Mouse (Mus musculus): Measurements from ENCODE around the gene Tmf1. TPM values are rescaled to one million over a fixed set of nuclear protein-coding genes. Genes with fewer than 3 reads are reported as not detected.

The Tmf1 gene
- polyA plus RNA-seq, 1 experiment from 2014 or later: 37.8 TPM

DNA sequence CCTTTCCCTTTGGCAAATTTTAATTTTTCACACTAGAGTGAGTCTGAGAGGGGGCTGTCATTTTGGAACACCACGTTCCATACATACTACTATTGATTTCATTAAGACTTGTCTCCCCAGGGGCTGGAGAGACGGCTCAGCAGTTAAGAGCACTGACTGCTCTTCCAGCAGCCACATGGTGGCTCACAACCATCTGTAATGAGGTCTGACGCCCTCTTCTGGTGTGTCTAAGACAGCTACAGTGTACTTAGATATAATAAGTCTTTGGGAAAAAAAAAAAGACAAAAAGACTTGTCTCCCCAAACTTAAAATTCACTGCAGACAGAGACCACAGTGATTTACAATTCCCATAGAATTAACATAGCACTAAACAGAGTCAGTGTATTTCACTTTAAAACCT lies 21.5 kb upstream of the Tmf1 start:
- 34% methylated on average over 3 of the region's 3 CpGs for WGBS
- no peak for ATAC-seq (ENCODE audit: low FRiP score)
- no peaks in the 10 kb centered on the region for H3K9me3 ChIP-seq (replicated peaks)

GRCm38 (mm10) chr6:97179367-97179828 lies 476 bp upstream of the Tmf1 start:
- peaks cover 17% of the 10 kb centered on the region for H3K36me3 ChIP-seq
- peak overlapping the region; percentile 88 for H3K9ac ChIP-seq (replicated peaks)
- peak overlapping the region; percentile 93 for H3K27ac ChIP-seq (replicated peaks)
- no peaks in the 10 kb centered on the region for H3K27me3 ChIP-seq (replicated peaks)
- peak; percentile 63 for ATAC-seq (ENCODE audit: low FRiP score)
- H3K4me3 ChIP-seq (replicated peaks): peak overlapping the region; percentile 97
- peak overlapping the region; percentile 79 for H3K4me2 ChIP-seq
- H3K4me1 ChIP-seq: peaks cover 31% of the 10 kb centered on the region
- WGBS: 7% methylated on average over 11 of the region's 11 CpGs
- H3K9me3 ChIP-seq (replicated peaks): no peaks in the 10 kb centered on the region

More for the DNA sequence above, 21.5 kb upstream of the Tmf1 start:
- peaks cover 12% of the 10 kb centered on the region for H3K4me1 ChIP-seq
- no peak overlapping the region for H3K27ac ChIP-seq (replicated peaks)
- H3K27me3 ChIP-seq (replicated peaks): no peaks in the 10 kb centered on the region
- H3K4me3 ChIP-seq (replicated peaks): no peak overlapping the region
- H3K36me3 ChIP-seq: peaks cover 23% of the 10 kb centered on the region
- H3K9ac ChIP-seq (replicated peaks): no peak overlapping the region
- H3K4me2 ChIP-seq: no peak overlapping the region

DNA sequence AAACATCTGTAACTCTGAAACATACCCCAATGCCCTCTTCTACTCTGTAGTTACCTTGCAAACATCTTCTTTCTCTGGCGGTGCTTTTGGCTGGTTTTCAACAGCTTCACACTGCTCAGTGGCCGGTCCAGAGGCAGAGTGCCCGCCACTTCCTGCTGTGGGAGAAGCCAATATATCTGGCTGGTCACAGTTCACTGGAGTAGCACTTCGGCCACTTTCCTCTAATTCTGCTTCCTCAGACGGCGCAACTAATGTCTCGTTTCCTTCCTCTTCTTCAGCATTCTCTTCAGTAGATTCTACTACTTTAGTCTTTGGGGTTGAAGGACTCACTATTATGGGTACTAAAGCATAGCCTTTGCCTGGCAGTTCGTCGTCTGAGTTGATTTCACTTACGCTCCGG lies 3.2 kb downstream of the Tmf1 start:
- Histone ChIP-seq H3K36me3 (peaks cover 27% of the 10 kb centered on the region), H3K4me3 (replicated peaks) (no peak overlapping the region), H3K27me3 (replicated peaks) (no peaks in the 10 kb centered on the region), H3K9me3 (replicated peaks) (no peaks in the 10 kb centered on the region), H3K9ac (replicated peaks) (no peak overlapping the region), H3K4me2 (no peak overlapping the region), H3K27ac (replicated peaks) (no peak overlapping the region), H3K4me1 (peaks cover 31% of the 10 kb centered on the region)
- no peak for ATAC-seq (ENCODE audit: low FRiP score)
- WGBS: 80% methylated on average over 11 of the region's 11 CpGs

GRCm38 (mm10) chr6:97150156-97150555 lies 28.8 kb downstream of the Tmf1 start:
- ATAC-seq (ENCODE audit: low FRiP score): no peak
- peaks cover 3% of the 10 kb centered on the region; the same call in 1 of the 2 replicates for H3K36me3 ChIP-seq

DNA sequence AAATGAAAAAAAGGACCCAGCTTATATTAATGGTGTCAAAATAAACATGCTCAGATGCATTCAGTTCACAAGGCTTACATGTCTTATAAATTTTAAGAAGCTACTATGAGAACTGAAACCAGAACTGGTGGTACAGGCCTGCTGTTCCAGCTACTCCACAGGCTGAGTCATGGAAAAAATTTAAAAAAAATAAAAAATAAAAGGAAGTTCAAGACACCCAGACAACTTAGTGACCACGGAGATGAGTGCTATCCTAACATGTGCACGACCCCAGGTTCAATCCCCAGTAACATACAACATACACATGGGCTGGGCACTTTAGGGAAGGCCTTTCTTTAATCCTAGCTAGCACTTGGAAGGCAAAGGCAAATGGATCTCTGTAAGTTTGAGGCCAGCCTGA lies 29.2 kb downstream of the Tmf1 start:
- H3K36me3 ChIP-seq: peaks cover 3% of the 10 kb centered on the region; the same call in 1 of the 2 replicates
- H3K4me3 ChIP-seq (replicated peaks): no peak overlapping the region
- no peak overlapping the region for H3K4me2 ChIP-seq
- no peak overlapping the region for H3K9ac ChIP-seq (replicated peaks)
- peaks cover 24% of the 10 kb centered on the region for H3K4me1 ChIP-seq
- no peaks in the 10 kb centered on the region for H3K9me3 ChIP-seq (replicated peaks)
- ATAC-seq (ENCODE audit: low FRiP score): no peak
- no peak overlapping the region for H3K27ac ChIP-seq (replicated peaks)
- 89% methylated on average over 2 of the region's 2 CpGs for WGBS
- no peaks in the 10 kb centered on the region for H3K27me3 ChIP-seq (replicated peaks)

More at GRCm38 (mm10) chr6:97150156-97150555, 28.8 kb downstream of the Tmf1 start:
- H3K4me1 ChIP-seq: peaks cover 24% of the 10 kb centered on the region
- no peaks in the 10 kb centered on the region for H3K27me3 ChIP-seq (replicated peaks)
- 85% methylated on average over 6 of the region's 6 CpGs for WGBS
- H3K27ac ChIP-seq (replicated peaks): no peak overlapping the region
- H3K4me3 ChIP-seq (replicated peaks): no peak overlapping the region
- H3K9ac ChIP-seq (replicated peaks): no peak overlapping the region
- no peaks in the 10 kb centered on the region for H3K9me3 ChIP-seq (replicated peaks)
- H3K4me2 ChIP-seq: no peak overlapping the region

DNA sequence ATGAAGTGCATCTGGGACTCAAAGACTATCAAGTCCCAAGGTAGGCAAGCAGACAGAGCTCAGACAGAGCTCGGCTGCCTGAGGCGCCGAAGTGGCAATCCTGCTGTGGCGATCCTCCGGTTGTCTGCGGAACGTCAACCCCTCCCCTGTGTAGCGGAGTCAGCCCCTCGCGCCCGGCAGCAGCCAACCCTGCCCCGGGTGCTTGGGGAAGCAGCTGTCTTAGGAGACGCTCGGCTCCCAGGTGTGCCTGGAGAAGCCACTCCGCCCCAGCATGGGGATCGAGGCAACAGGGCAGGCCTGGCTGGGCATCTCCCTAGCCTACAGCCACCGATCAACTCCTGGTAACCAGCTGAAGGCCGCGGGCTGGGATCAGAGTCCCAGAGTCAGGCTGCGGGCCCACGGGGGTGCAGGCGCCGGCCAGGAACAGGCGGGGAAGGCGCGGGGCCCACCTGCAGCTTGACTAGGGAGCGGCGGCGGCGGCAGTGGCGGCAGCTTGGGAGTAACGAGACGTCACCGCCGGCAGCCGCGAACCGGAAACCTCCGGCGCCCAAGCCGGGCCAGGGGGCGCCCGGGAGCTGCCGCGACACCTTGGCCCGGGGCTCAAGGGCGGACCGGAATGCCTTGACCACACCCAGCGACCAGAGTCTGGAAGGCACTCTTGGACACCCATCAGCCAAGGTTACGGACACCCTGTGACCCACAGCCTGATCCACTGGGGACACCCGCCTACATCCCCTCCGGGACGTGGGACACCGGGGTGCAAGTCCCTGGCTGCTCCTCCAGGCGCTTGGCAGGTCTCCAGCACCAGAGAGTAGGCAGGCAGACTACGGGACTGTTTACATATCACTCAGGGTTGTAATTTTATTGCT lies 30.3 kb downstream of the Tmf1 start, which contains the start of gene Eogt:
Gene Eogt (minus strand): TSS at position 800 of the 869 bp plus-strand sequence.
- ATAC-seq (ENCODE audit: low FRiP score): peak; percentile 80
- H3K4me1 ChIP-seq: peaks cover 24% of the 10 kb centered on the region
- under 1% methylated on average over 56 of the region's 56 CpGs for WGBS
- no peaks in the 10 kb centered on the region for H3K27me3 ChIP-seq (replicated peaks)
- H3K27ac ChIP-seq (replicated peaks): peak within 1 kb of the TSS; percentile 82
- peaks cover 1% of the 10 kb centered on the region; the same call in 1 of the 2 replicates for H3K36me3 ChIP-seq
- H3K9me3 ChIP-seq (replicated peaks): no peaks in the 10 kb centered on the region
- peak within 1 kb of the TSS; percentile 97 for H3K4me2 ChIP-seq
- peak within 1 kb of the TSS; percentile 85 for H3K9ac ChIP-seq (replicated peaks)
- peak within 1 kb of the TSS; percentile 70 for H3K4me3 ChIP-seq (replicated peaks)

DNA sequence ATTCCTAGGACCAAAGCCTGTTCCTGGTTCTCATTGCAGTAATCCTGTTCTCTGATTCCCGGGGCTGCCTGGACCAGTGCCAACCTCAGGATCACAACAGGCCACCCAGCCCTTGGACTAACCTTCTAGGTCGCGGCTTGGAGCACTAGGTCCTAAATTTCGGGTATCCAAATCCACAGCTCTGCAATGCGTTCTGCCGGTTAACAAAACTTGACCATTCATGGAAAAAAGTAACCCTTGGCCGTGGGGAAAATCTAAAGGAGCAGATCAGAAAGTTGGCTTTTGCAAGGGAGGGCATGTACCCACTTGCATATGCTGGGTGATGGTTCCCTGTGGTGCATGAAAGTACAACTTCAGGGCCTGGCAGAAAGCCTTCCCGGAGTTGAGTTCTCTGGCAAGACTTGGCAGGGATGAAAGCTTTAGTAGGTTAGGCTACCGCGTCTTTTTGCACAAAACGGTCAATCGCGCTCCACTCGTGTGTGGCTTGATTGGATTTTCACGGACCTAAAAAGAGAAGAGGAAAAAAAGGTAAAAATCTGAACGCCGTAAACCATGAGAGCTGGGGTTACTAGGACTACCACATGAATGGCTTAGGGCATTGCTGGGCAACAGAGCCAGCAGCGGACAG lies 31.1 kb downstream of the Tmf1 start:
- Histone ChIP-seq H3K4me1 (peaks cover 24% of the 10 kb centered on the region), H3K9ac (replicated peaks) (peak overlapping the region; percentile 85), H3K36me3 (no peaks in the 10 kb centered on the region), H3K9me3 (replicated peaks) (no peaks in the 10 kb centered on the region), H3K27me3 (replicated peaks) (no peaks in the 10 kb centered on the region), H3K4me2 (peak overlapping the region; percentile 97), H3K4me3 (replicated peaks) (peak overlapping the region; percentile 70), H3K27ac (replicated peaks) (peak overlapping the region; percentile 82)
- peak; percentile 51 for ATAC-seq (ENCODE audit: low FRiP score)
- WGBS: 15% methylated on average over 18 of the region's 18 CpGs

DNA sequence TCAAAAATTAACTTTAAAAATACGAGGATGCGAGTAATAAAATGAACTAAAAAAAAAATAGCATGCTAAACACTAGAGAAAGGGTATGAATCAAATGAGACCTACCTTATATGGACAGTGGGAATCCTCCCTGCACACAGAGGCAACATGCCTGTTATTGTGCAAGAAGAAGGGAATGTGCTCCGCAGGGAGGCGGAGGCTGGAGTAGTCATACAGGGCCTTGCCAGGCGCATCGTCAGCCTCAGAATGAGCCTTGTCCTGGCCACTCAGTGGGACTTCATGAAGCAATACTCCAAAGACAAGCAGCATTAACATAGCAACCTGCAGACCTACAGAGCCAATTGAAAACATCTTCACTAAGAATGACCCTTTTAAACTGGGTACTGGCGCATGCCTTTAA lies 33.8 kb downstream of the Tmf1 start:
- ATAC-seq (ENCODE audit: low FRiP score): no peak
- Histone ChIP-seq H3K4me3 (replicated peaks) (no peak overlapping the region), H3K9me3 (replicated peaks) (no peaks in the 10 kb centered on the region), H3K27me3 (replicated peaks) (no peaks in the 10 kb centered on the region), H3K36me3 (no peaks in the 10 kb centered on the region), H3K4me2 (0 out of 2 replicates have a peak overlapping the region, but pooled peaks have one; percentile 5), H3K4me1 (peaks cover 24% of the 10 kb centered on the region), H3K9ac (replicated peaks) (no peak overlapping the region), H3K27ac (replicated peaks) (no peak overlapping the region)
- WGBS: 86% methylated on average over 7 of the region's 7 CpGs

- Histone ChIP-seq H3K27ac (replicated peaks) (no peak overlapping the region), H3K4me2 (no peak overlapping the region), H3K4me3 (replicated peaks) (no peak overlapping the region), H3K9ac (replicated peaks) (no peak overlapping the region), H3K9me3 (replicated peaks) (no peaks in the 10 kb centered on the region), H3K4me1 (peaks cover 22% of the 10 kb centered on the region), H3K27me3 (replicated peaks) (no peaks in the 10 kb centered on the region), H3K36me3 (no peaks in the 10 kb centered on the region)
- 28% methylated on average over 7 of the region's 7 CpGs for WGBS
- no peak for ATAC-seq (ENCODE audit: low FRiP score)
Measured at GRCm38 (mm10) chr6:97144359-97144758, 34.6 kb downstream of the Tmf1 start.

GRCm38 (mm10) chr6:97142611-97143010 lies 36.3 kb downstream of the Tmf1 start:
- Histone ChIP-seq H3K36me3 (no peaks in the 10 kb centered on the region), H3K4me3 (replicated peaks) (no peak overlapping the region), H3K9ac (replicated peaks) (no peak overlapping the region), H3K27ac (replicated peaks) (no peak overlapping the region), H3K9me3 (replicated peaks) (no peaks in the 10 kb centered on the region), H3K27me3 (replicated peaks) (no peaks in the 10 kb centered on the region), H3K4me1 (peaks cover 5% of the 10 kb centered on the region), H3K4me2 (no peak overlapping the region)
- ATAC-seq (ENCODE audit: low FRiP score): no peak
- 92% methylated on average over 8 of the region's 8 CpGs for WGBS

DNA sequence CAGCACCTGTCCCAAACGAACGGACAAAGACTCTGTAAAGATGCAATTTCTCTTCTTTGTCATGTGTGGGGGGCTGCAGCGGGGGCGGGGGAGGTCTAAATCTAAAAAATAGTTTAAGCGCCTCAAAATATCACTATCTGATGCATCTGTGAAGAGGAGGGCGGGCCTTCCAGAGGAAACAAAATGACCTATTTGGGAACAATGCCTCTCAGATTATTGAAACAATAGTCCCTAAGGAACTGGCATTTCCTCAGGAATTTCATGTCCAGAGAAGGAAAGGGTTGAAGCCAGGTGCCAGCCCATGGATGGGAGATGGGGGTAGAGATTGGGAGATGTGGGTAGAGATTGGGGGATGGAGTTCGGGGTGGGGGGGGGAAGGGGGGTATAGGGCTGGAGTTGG lies 37.1 kb downstream of the Tmf1 start:
- H3K9ac ChIP-seq (replicated peaks): no peak overlapping the region
- H3K27ac ChIP-seq (replicated peaks): no peak overlapping the region
- WGBS: 87% methylated on average over 7 of the region's 7 CpGs
- H3K4me2 ChIP-seq: no peak overlapping the region
- no peak for ATAC-seq (ENCODE audit: low FRiP score)
- H3K4me1 ChIP-seq: no peaks in the 10 kb centered on the region
- H3K36me3 ChIP-seq: no peaks in the 10 kb centered on the region
- no peaks in the 10 kb centered on the region for H3K9me3 ChIP-seq (replicated peaks)
- no peak overlapping the region for H3K4me3 ChIP-seq (replicated peaks)
- no peaks in the 10 kb centered on the region for H3K27me3 ChIP-seq (replicated peaks)

Measured in neural tube, embryonic 15.5 days (tissue).